Mouse (Mus musculus) gastrocnemius, adult 2 months (tissue): ENCODE measurements at regions not wholly inside any gene's neighbourhood (a gene's known extent, or its start where the extent isn't known, plus 50 kb on each side); places are given as distances from the start of the nearest gene placed in this dataset.

Source experiments
- DNase-seq: peaks from one replicate; pipeline ENCODE4 v3.0.0; 2022
- H3K27ac ChIP-seq: fragments of 200-600 bp; 2 replicates; pipeline ENCODE4 v1.8.1; 2022; ENCODE audit warnings: mild to moderate bottlenecking
- H3K4me3 ChIP-seq: fragments of 200-600 bp; 2 replicates; pipeline ENCODE4 v1.8.1; 2022; ENCODE audit warnings: mild to moderate bottlenecking, moderate library complexity
- CTCF ChIP-seq: fragments of 200-600 bp; IDR thresholded peaks from 2 replicates; pipeline ENCODE4 v1.8.1; 2022; ENCODE audit warnings: antibody characterized with exemption, mild to moderate bottlenecking, moderate library complexity
- intact Hi-C: fragments of 180-260 bp; cut with DNase I; formaldehyde crosslinking; loops from one replicate; pipeline ENCODE4 v1.15.1; 2025

GRCm38 (mm10) chr16:27586307-27586706 lies 197.6 kb downstream of the Ccdc50 start:
- intact Hi-C loops, result no loop called here
- Histone ChIP-seq H3K27ac (no peak overlapping the region), H3K4me3 (no peak overlapping the region)
- no peak for DNase-seq
- TF ChIP-seq CTCF, result no peak

- no peak for TF ChIP-seq CTCF
- intact Hi-C loops, result no loop called here
- H3K4me3 ChIP-seq, result no peak overlapping the region
- no peak for DNase-seq
- H3K27ac ChIP-seq, result no peak overlapping the region
Observed at GRCm38 (mm10) chr16:27609366-27609765, 220.7 kb downstream of the Ccdc50 start.

- no peak for TF ChIP-seq CTCF
- Histone ChIP-seq H3K4me3 (no peak overlapping the region), H3K27ac (no peak overlapping the region)
- DNase-seq, result no peak
- intact Hi-C loops, result no loop called here
Observed at GRCm38 (mm10) chr16:27641306-27641705, 252.6 kb downstream of the Ccdc50 start.

GRCm38 (mm10) chr16:27678275-27678674 lies 289.6 kb downstream of the Ccdc50 start:
- intact Hi-C loops, result no loop called here
- no peak for DNase-seq
- no peak for TF ChIP-seq CTCF
- no peak overlapping the region for H3K4me3 ChIP-seq
- H3K27ac ChIP-seq, result no peak overlapping the region

GRCm38 (mm10) chr16:27682926-27683325 lies 294.3 kb downstream of the Ccdc50 start:
- no peak for DNase-seq
- intact Hi-C loops, result no loop called here
- Histone ChIP-seq H3K4me3 (no peak overlapping the region), H3K27ac (no peak overlapping the region)
- no peak for TF ChIP-seq CTCF

GRCm38 (mm10) chr16:27683826-27684225 lies 295.2 kb downstream of the Ccdc50 start:
- H3K27ac ChIP-seq, result peak overlapping the region; percentile 75
- intact Hi-C loops, result no loop called here
- H3K4me3 ChIP-seq, result peak overlapping the region; percentile 58
- no peak for DNase-seq
- TF ChIP-seq CTCF, result no peak

GRCm38 (mm10) chr16:27709946-27710345 lies 321.3 kb downstream of the Ccdc50 start:
- no peak for DNase-seq
- Histone ChIP-seq H3K4me3 (no peak overlapping the region), H3K27ac (no peak overlapping the region)
- TF ChIP-seq CTCF, result no peak
- intact Hi-C loops, result no loop called here

GRCm38 (mm10) chr16:27723445-27723844 lies 334.8 kb downstream of the Ccdc50 start:
- TF ChIP-seq CTCF, result no peak
- DNase-seq, result no peak
- Histone ChIP-seq H3K27ac (no peak overlapping the region), H3K4me3 (no peak overlapping the region)
- intact Hi-C loops, result no loop called here
